Mouse (Mus musculus): ENCODE measurements around the gene Shb. TPM values are rescaled to one million over a fixed set of nuclear protein-coding genes. Genes with fewer than 3 reads are reported as not detected.
"Not testable (repeated sequence)": the region's sequence is repeated elsewhere in the genome, so short reads cannot be mapped to it uniquely, and the experiment has no call there.

The Shb gene
- polyA plus RNA-seq, 1 experiment from 2014 or later = 5.5 TPM

DNA sequence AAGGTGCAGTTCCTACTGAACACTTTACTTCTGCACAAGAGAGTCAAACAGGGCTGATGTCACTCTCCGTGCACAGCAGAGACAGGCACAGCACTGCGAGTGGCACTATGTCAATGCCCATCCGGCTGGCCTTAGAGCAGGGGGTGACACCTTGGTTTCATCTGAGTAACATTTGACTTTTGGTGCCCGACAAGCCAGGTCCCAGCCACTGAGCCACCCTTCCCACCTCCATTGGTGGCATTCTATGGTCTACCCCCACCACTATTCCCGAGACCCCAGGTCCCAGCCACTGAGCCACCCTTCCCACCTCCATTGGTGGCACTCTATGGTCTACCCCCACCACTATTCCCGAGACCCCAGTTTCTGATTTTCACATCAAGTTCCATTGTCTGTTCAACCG is 128.2 kb downstream of the Shb start:
- WGBS = 95% methylated on average over 7 of the region's 7 CpGs
- Histone ChIP-seq H3K4me3 (ENCODE audit: low read depth, low read length) (no peak overlapping the region), H3K27ac (replicated peaks) (peak overlapping the region; percentile 59), H3K4me1 (replicated peaks; ENCODE audit: control insufficient read depth, insufficient read depth) (0 out of 2 replicates have a peak, but pooled peaks cover 4% of the 10 kb centered on the region), H3K36me3 (ENCODE audit: control insufficient read depth, insufficient read depth, low read length) (peaks cover 14% of the 10 kb centered on the region; the same call in 1 of the 2 replicates), H3K9ac (ENCODE audit: low read length) (no peak overlapping the region), H3K4me2 (replicated peaks; ENCODE audit: low read depth) (no peak overlapping the region), H3K27me3 (ENCODE audit: control insufficient read depth, insufficient read depth, low read length) (no peaks in the 10 kb centered on the region), H3K9me3 (ENCODE audit: control insufficient read depth, low read length) (no peaks in the 10 kb centered on the region)
- DNase-seq (ENCODE audit: low spot score) = no peak
- TF ChIP-seq EP300 (optimal IDR thresholded peaks at IDR 0.05) (no peak), CTCF (IDR thresholded peaks at IDR 0.05; ENCODE audit: low read depth) (no peak)
- ATAC-seq (ENCODE audit: low FRiP score, low TSS enrichment) = no peak

GRCm38 (mm10) chr4:45403499-45403878 is 128.8 kb downstream of the Shb start:
- no peak overlapping the region for H3K4me3 ChIP-seq (ENCODE audit: low read depth, low read length)
- WGBS = 67% methylated on average over 7 of the region's 7 CpGs
- no peak overlapping the region for H3K9ac ChIP-seq (ENCODE audit: low read length)
- H3K9me3 ChIP-seq (ENCODE audit: control insufficient read depth, low read length) = no peaks in the 10 kb centered on the region
- TF ChIP-seq EP300 (optimal IDR thresholded peaks at IDR 0.05) (no peak), CTCF (IDR thresholded peaks at IDR 0.05; ENCODE audit: low read depth) (no peak)
- no peak for DNase-seq (ENCODE audit: low spot score)
- no peak overlapping the region for H3K4me2 ChIP-seq (replicated peaks; ENCODE audit: low read depth)
- peak overlapping the region; percentile 59 for H3K27ac ChIP-seq (replicated peaks)
- 0 out of 2 replicates have a peak, but pooled peaks cover 4% of the 10 kb centered on the region for H3K4me1 ChIP-seq (replicated peaks; ENCODE audit: control insufficient read depth, insufficient read depth)
- H3K27me3 ChIP-seq (ENCODE audit: control insufficient read depth, insufficient read depth, low read length) = no peaks in the 10 kb centered on the region
- ATAC-seq (ENCODE audit: low FRiP score, low TSS enrichment) = peak; percentile 48
- peaks cover 16% of the 10 kb centered on the region; the same call in 1 of the 2 replicates for H3K36me3 ChIP-seq (ENCODE audit: control insufficient read depth, insufficient read depth, low read length)

- TF ChIP-seq CTCF (IDR thresholded peaks at IDR 0.05; ENCODE audit: low read depth) (no peak), EP300 (optimal IDR thresholded peaks at IDR 0.05) (no peak)
- peak overlapping the region; percentile 59; the same call in 1 of the 2 replicates for H3K27ac ChIP-seq (replicated peaks)
- peaks cover 16% of the 10 kb centered on the region; the same call in 1 of the 2 replicates for H3K36me3 ChIP-seq (ENCODE audit: control insufficient read depth, insufficient read depth, low read length)
Observed at GRCm38 (mm10) chr4:45402878-45403498, 129.3 kb downstream of the Shb start.

DNA sequence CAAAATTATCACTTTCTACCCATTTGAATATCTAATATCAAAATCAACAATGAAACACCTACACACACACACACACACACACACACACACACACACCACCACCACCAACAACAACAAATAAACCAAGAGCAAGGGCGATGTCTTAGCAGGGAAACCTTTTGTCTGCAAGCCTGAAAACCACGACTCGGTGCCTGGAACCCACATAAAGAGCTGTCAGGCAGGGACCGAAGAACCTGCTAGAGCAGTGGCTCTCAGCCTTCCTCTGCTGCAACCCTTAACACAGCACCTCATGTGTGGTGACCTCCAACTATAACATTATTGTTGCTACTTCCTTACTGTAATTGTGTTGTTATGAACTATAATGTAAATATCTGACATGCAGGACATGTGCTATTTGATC is 130.0 kb downstream of the Shb start:
- H3K36me3 ChIP-seq (ENCODE audit: control insufficient read depth, insufficient read depth, low read length) = peaks cover 16% of the 10 kb centered on the region; the same call in 1 of the 2 replicates
- H3K4me1 ChIP-seq (replicated peaks; ENCODE audit: control insufficient read depth, insufficient read depth) = 0 out of 2 replicates have a peak, but pooled peaks cover 4% of the 10 kb centered on the region
- DNase-seq (ENCODE audit: low spot score) = no peak
- H3K27me3 ChIP-seq (ENCODE audit: control insufficient read depth, insufficient read depth, low read length) = no peaks in the 10 kb centered on the region
- ATAC-seq (ENCODE audit: low FRiP score, low TSS enrichment) = no peak
- H3K27ac ChIP-seq (replicated peaks) = no peak overlapping the region
- no peak for TF ChIP-seq CTCF (IDR thresholded peaks at IDR 0.05; ENCODE audit: low read depth)
- no peak for TF ChIP-seq EP300 (optimal IDR thresholded peaks at IDR 0.05)
- no peak overlapping the region for H3K4me3 ChIP-seq (ENCODE audit: low read depth, low read length)
- H3K9me3 ChIP-seq (ENCODE audit: control insufficient read depth, low read length) = no peaks in the 10 kb centered on the region
- H3K4me2 ChIP-seq (replicated peaks; ENCODE audit: low read depth) = no peak overlapping the region
- WGBS = 82% methylated on average over 4 of the region's 4 CpGs
- no peak overlapping the region for H3K9ac ChIP-seq (ENCODE audit: low read length)

More at GRCm38 (mm10) chr4:45402878-45403498, 129.3 kb downstream of the Shb start:
- Histone ChIP-seq H3K4me3 (ENCODE audit: low read depth, low read length) (no peak overlapping the region), H3K9me3 (ENCODE audit: control insufficient read depth, low read length) (no peaks in the 10 kb centered on the region), H3K4me2 (replicated peaks; ENCODE audit: low read depth) (no peak overlapping the region), H3K4me1 (replicated peaks; ENCODE audit: control insufficient read depth, insufficient read depth) (0 out of 2 replicates have a peak, but pooled peaks cover 4% of the 10 kb centered on the region), H3K27me3 (ENCODE audit: control insufficient read depth, insufficient read depth, low read length) (no peaks in the 10 kb centered on the region), H3K9ac (ENCODE audit: low read length) (no peak overlapping the region)
- DNase-seq (ENCODE audit: low spot score) (peak; percentile 64), ATAC-seq (ENCODE audit: low FRiP score, low TSS enrichment) (peak; percentile 57)
- 49% methylated on average over 7 of the region's 7 CpGs for WGBS

GRCm38 (mm10) chr4:45399421-45400210 is 132.7 kb downstream of the Shb start:
- 94% methylated on average over 45 of the region's 45 CpGs for WGBS
- Histone ChIP-seq H3K9me3 (ENCODE audit: control insufficient read depth, low read length) (no peaks in the 10 kb centered on the region), H3K27me3 (ENCODE audit: control insufficient read depth, insufficient read depth, low read length) (no peaks in the 10 kb centered on the region), H3K9ac (ENCODE audit: low read length) (no peak overlapping the region), H3K4me1 (replicated peaks; ENCODE audit: control insufficient read depth, insufficient read depth) (no peaks in the 10 kb centered on the region), H3K27ac (replicated peaks) (no peak overlapping the region), H3K36me3 (ENCODE audit: control insufficient read depth, insufficient read depth, low read length) (peaks cover 16% of the 10 kb centered on the region; the same call in 1 of the 2 replicates), H3K4me2 (replicated peaks; ENCODE audit: low read depth) (no peak overlapping the region), H3K4me3 (ENCODE audit: low read depth, low read length) (no peak overlapping the region)
- DNase-seq (ENCODE audit: low spot score) = no peak
- TF ChIP-seq EP300 (optimal IDR thresholded peaks at IDR 0.05) = no peak
- TF ChIP-seq CTCF (IDR thresholded peaks at IDR 0.05; ENCODE audit: low read depth) = no peak
- no peak for ATAC-seq (ENCODE audit: low FRiP score, low TSS enrichment)

DNA sequence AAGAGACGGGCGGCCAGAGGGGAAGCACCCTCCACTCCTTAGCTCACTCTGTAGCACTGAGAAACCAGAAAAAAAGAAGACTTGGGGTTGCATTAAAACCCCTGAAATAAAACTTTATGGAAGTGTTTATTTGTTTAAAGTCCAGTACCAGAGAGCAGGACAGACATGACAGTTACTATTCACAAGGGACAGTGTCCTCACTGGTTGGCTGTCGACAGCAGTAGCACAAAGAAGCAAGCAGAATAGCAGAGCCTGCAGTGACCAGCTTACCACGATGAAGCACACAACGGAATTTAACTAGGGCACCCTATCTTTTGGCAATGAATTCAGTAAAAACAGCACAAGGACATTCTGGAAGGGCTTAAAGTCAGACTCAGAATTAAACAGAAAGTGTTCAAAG is 134.0 kb downstream of the Shb start:
- not testable (repeated sequence) for DNase-seq (ENCODE audit: low spot score); H3K4me3 ChIP-seq (ENCODE audit: low read depth, low read length); H3K4me1 ChIP-seq (replicated peaks; ENCODE audit: control insufficient read depth, insufficient read depth); H3K27me3 ChIP-seq (ENCODE audit: control insufficient read depth, insufficient read depth, low read length); ATAC-seq (ENCODE audit: low FRiP score, low TSS enrichment); H3K4me2 ChIP-seq (replicated peaks; ENCODE audit: low read depth); H3K27ac ChIP-seq (replicated peaks); H3K9ac ChIP-seq (ENCODE audit: low read length); H3K9me3 ChIP-seq (ENCODE audit: control insufficient read depth, low read length)
- H3K36me3 ChIP-seq (ENCODE audit: control insufficient read depth, insufficient read depth, low read length) = peaks cover 14% of the 10 kb centered on the region; the same call in 1 of the 2 replicates
- 85% methylated on average over 5 of the region's 5 CpGs for WGBS

- ATAC-seq (ENCODE audit: low FRiP score, low TSS enrichment); H3K4me1 ChIP-seq (replicated peaks; ENCODE audit: control insufficient read depth, insufficient read depth); H3K36me3 ChIP-seq (ENCODE audit: control insufficient read depth, insufficient read depth, low read length); H3K4me3 ChIP-seq (ENCODE audit: low read depth, low read length); H3K4me2 ChIP-seq (replicated peaks; ENCODE audit: low read depth); H3K9me3 ChIP-seq (ENCODE audit: control insufficient read depth, low read length); DNase-seq (ENCODE audit: low spot score); H3K27ac ChIP-seq (replicated peaks); H3K9ac ChIP-seq (ENCODE audit: low read length); H3K27me3 ChIP-seq (ENCODE audit: control insufficient read depth, insufficient read depth, low read length): not testable (repeated sequence)
- WGBS = 78% methylated on average over 6 of the region's 6 CpGs
Observed at GRCm38 (mm10) chr4:45396211-45396610, 136.1 kb downstream of the Shb start.

Measured in stomach, postnatal 0 days (tissue).